Mouse (Mus musculus) liver, postnatal 0 days (tissue): Measurements from ENCODE around the gene Zfp1. TPM values are rescaled to one million over a fixed set of nuclear protein-coding genes. Genes with fewer than 3 reads are reported as not detected.

ENCODE experiments used
- ATAC-seq: fragments of 200-750 bp; cut with Nextera tagmentation; 2 replicates; pipeline ENCODE4 v1.8.0; 2017; ENCODE audit warnings: mild to moderate bottlenecking, moderate library complexity
- DNase-seq: peaks from one replicate; pipeline ENCODE4 v3.0.0-alpha.2; 2016
- H3K27ac ChIP-seq: fragments of 300-500 bp; sonication (generic); 2 replicates; pipeline ENCODE4 v1.5.1; 2014; ENCODE audit warnings: antibody characterized with exemption, moderate library complexity, mild to moderate bottlenecking, low read depth
- H3K27me3 ChIP-seq: fragments of 300-500 bp; sonication (generic); 2 replicates; pipeline ENCODE4 v1.6.1; 2014; ENCODE audit warnings: low read length, control low read depth, mixed read lengths; ENCODE audit not compliant: insufficient read depth
- H3K36me3 ChIP-seq: fragments of 300-500 bp; sonication (generic); replicated peaks from 2 replicates; pipeline ENCODE4 v1.6.1; 2014; ENCODE audit warnings: mild to moderate bottlenecking, control low read depth, low read length, moderate library complexity, mixed read lengths; ENCODE audit not compliant: insufficient read depth
- H3K4me1 ChIP-seq: fragments of 300-500 bp; sonication (generic); 2 replicates; pipeline ENCODE4 v1.6.1; 2014; ENCODE audit warnings: antibody characterized with exemption, mild to moderate bottlenecking, control low read depth; ENCODE audit not compliant: insufficient read depth
- H3K4me2 ChIP-seq: fragments of 300-500 bp; sonication (generic); 2 replicates; pipeline ENCODE4 v1.6.1; 2014; ENCODE audit warnings: low read depth, mild to moderate bottlenecking, low read length, moderate library complexity, mixed read lengths
- H3K4me3 ChIP-seq: fragments of 300-500 bp; sonication (generic); 2 replicates; pipeline ENCODE4 v1.5.1; 2014; ENCODE audit warnings: low read depth, low read length
- H3K9ac ChIP-seq: fragments of 300-500 bp; sonication (generic); replicated peaks from 2 replicates; pipeline ENCODE4 v1.6.1; 2014; ENCODE audit warnings: mild to moderate bottlenecking, moderate library complexity
- H3K9me3 ChIP-seq: fragments of 300-500 bp; sonication (generic); 2 replicates; pipeline ENCODE4 v1.6.1; 2016; ENCODE audit warnings: mild to moderate bottlenecking, control low read depth, low read length, mixed read lengths
- CTCF ChIP-seq: sonication (generic); IDR thresholded peaks from 2 replicates; pipeline ENCODE4 v1.5.1; 2016; ENCODE audit warnings: antibody characterized with exemption, low read depth
- EP300 ChIP-seq: IDR thresholded peaks from 2 replicates; pipeline ENCODE4 v1.6.1; 2016; ENCODE audit warnings: antibody characterized with exemption, low read depth, mild to moderate bottlenecking
- WGBS: fragments of 180-500 bp; shearing (Covaris S2); extraction: QIAGEN DNeasy Blood & Tissue Kit; methylation state at CpG from one replicate; pipeline ENCODE4 v1.1.7; 2014; ENCODE audit not compliant: insufficient replicate concordance; 5-methylcytosine and 5-hydroxymethylcytosine counted together
- microRNA-seq: library from miRNA; unstranded; fragments of <30 nt; microRNA quantifications from one replicate; pipeline ENCODE4, GENCODE M21; 2016
- polyA plus RNA-seq: library from polyadenylated mRNA; unstranded; fragments of >200 nt; fragmentation: Nextera tagmentation; extraction: Ambion mirVana; gene quantifications from 2 replicates; pipeline ENCODE4 v1.2.1, GENCODE M21; 2015

The Zfp1 gene
- polyA plus RNA-seq, 1 experiment from 2014 or later: 3.8 TPM

DNA sequence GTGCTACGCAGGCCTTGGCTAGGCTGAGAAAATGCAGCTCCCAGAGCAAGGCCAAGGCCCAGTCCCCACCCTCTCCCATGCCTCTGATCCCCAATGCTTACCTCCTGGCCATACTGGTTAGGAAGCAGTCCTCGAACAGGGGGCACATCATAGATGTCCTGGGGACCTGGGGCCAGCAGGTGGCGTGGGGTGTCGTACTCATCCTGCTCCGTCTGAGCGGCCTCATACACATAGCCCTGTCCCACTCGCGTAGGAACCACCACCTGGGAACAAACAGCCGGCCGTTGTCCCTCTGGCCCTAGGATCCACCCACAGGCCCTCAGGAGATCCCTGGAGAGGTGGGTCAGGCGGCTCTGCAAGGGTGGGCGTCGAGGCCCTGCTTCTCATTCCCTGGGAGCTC, 72.3 kb downstream of the Zfp1 start:
- 77% methylated on average over 13 of the region's 13 CpGs for WGBS
- H3K36me3 ChIP-seq: peaks cover 38% of the 10 kb centered on the region

DNA sequence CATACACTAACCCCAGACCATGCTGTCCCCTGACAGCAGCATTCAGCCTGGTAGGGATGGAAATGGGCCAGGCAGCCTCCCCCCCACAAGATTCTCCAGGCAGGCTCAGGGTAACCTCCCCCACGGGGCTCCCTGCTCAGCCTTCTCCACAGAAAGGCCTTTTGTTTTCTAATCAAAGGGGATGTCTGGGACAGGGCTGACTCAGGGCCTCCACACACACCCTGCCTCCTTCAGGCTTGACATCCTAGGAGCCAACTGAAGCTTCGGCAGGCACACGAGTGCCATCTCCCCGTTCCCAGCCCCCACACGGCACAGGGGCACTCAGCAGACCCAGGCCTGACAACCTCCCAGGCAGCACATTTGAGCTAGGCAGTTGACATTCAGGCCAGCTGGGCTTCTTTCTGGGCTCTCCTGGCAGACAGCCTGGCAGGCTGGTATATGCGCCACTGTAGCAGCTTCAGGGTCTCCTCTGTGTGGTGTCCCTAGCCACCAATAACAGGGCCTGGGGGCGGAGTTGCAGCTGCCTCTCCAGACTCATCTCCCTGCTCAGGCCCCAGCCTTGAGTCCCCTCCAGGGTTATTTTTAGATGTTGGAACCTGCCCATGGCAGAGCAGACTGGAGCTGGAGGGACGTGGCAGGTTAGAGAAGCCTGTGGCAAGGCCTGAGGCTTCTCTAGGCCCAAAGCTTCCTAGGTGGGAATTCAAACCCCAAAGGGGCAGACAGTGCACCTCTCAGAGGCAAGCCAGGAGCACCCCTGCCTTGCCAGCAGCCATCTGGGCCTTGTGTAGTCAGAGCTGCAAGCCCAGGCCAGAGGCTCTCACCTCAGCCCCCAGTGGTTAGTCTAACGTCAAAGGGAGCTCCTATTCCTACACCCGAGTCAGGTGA, 73.6 kb downstream of the Zfp1 start:
- TF ChIP-seq EP300 (no peak), CTCF (no peak)
- WGBS: 65% methylated on average over 10 of the region's 10 CpGs
- ATAC-seq: no peak
- no peak overlapping the region for H3K9ac ChIP-seq
- H3K4me3 ChIP-seq: no peak overlapping the region
- no peak for DNase-seq
- peaks cover 31% of the 10 kb centered on the region for H3K36me3 ChIP-seq
- H3K27ac ChIP-seq: peak overlapping the region; percentile 44; the same call in 1 of the 2 replicates
- no peak overlapping the region for H3K4me2 ChIP-seq
- H3K4me1 ChIP-seq: peaks cover 6% of the 10 kb centered on the region; the same call in 1 of the 2 replicates
- H3K27me3 ChIP-seq: no peaks in the 10 kb centered on the region
- H3K9me3 ChIP-seq: no peaks in the 10 kb centered on the region

More for the DNA sequence above, 72.3 kb downstream of the Zfp1 start:
- DNase-seq (no peak), ATAC-seq (no peak)
- H3K9ac ChIP-seq: no peak overlapping the region
- H3K9me3 ChIP-seq: no peaks in the 10 kb centered on the region
- H3K4me3 ChIP-seq: no peak overlapping the region
- H3K27me3 ChIP-seq: no peaks in the 10 kb centered on the region
- TF ChIP-seq CTCF (peak; percentile 16; the same call in 1 of the 2 replicates), EP300 (no peak)
- peaks cover 6% of the 10 kb centered on the region; the same call in 1 of the 2 replicates for H3K4me1 ChIP-seq
- H3K4me2 ChIP-seq: no peak overlapping the region
- no peak overlapping the region for H3K27ac ChIP-seq

- DNase-seq: no peak
- Histone ChIP-seq H3K27ac (peak overlapping the region; percentile 44; the same call in 1 of the 2 replicates), H3K9me3 (no peaks in the 10 kb centered on the region), H3K4me3 (no peak overlapping the region), H3K9ac (no peak overlapping the region), H3K4me1 (peaks cover 6% of the 10 kb centered on the region; the same call in 1 of the 2 replicates), H3K4me2 (no peak overlapping the region), H3K27me3 (no peaks in the 10 kb centered on the region), H3K36me3 (peaks cover 26% of the 10 kb centered on the region; the same call in 1 of the 2 replicates)
- ATAC-seq: no peak
- no peak for TF ChIP-seq CTCF
- TF ChIP-seq EP300: no peak
- 75% methylated on average over 4 of the region's 4 CpGs for WGBS
These were observed 74.2 kb downstream of the Zfp1 start for GRCm38 (mm10) chr8:111717488-111717792.

DNA sequence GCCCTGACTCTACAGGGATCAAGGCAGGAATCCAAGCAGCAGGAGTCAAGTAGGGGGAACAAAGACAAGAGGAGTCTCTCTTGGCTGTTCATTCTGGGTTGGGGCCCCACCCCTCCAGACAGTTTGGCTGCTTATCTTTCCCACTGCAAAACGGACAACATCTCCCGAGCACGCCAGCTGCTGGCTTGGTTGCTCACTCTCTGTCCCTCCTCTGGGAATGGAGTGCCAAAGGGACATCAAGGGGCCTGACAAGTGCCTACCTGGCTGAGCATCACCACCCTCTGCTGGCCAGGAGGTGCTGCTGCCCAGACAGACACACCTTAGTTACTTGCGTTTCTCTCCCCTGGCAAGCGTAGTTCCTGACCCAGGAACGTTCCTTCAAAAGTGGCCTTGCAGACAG, 74.7 kb downstream of the Zfp1 start:
- H3K36me3 ChIP-seq: peaks cover 26% of the 10 kb centered on the region; the same call in 1 of the 2 replicates
- H3K4me2 ChIP-seq: no peak overlapping the region
- H3K4me3 ChIP-seq: no peak overlapping the region
- H3K9me3 ChIP-seq: no peaks in the 10 kb centered on the region
- TF ChIP-seq CTCF (peak; percentile 57), EP300 (no peak)
- H3K4me1 ChIP-seq: peaks cover 6% of the 10 kb centered on the region; the same call in 1 of the 2 replicates
- WGBS: 51% methylated on average over 6 of the region's 6 CpGs
- H3K27me3 ChIP-seq: no peaks in the 10 kb centered on the region
- H3K9ac ChIP-seq: no peak overlapping the region
- H3K27ac ChIP-seq: peak overlapping the region; percentile 44; the same call in 1 of the 2 replicates
- DNase-seq (no peak), ATAC-seq (no peak)

- no peak for TF ChIP-seq CTCF
- no peaks in the 10 kb centered on the region for H3K9me3 ChIP-seq
- H3K9ac ChIP-seq: no peak overlapping the region
- ATAC-seq: no peak
- no peak overlapping the region for H3K4me2 ChIP-seq
- peaks cover 15% of the 10 kb centered on the region; the same call in 1 of the 2 replicates for H3K36me3 ChIP-seq
- H3K27ac ChIP-seq: no peak overlapping the region
- WGBS: 52% methylated on average over 5 of the region's 5 CpGs
- no peak for DNase-seq
- H3K27me3 ChIP-seq: no peaks in the 10 kb centered on the region
- H3K4me1 ChIP-seq: peaks cover 6% of the 10 kb centered on the region; the same call in 1 of the 2 replicates
- no peak overlapping the region for H3K4me3 ChIP-seq
These were observed 75.7 kb downstream of the Zfp1 start for GRCm38 (mm10) chr8:111718937-111719336.

DNA sequence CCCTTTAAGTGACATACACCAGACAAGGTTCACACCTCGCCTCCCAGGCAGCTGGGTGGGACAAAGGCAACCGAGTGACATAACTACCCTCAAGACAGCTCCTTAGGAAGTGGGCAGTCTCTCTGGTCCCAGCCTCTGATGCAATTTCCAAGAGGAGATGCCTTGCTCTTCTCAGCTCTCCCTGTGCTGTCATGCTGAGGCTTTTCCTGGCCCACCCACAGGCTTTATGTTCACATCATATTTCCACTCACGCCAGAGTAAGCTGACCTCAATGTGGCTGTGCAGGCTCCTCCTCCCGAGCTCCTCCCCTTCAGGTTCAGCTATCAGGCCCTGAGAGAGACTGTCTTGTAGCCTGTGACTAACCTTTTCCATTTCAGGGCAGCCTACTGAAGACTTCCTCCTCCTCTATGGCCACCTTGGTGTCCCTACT, 76.9 kb downstream of the Zfp1 start:
- H3K9me3 ChIP-seq: no peaks in the 10 kb centered on the region
- no peak overlapping the region for H3K27ac ChIP-seq
- DNase-seq (no peak), ATAC-seq (no peak)
- H3K9ac ChIP-seq: no peak overlapping the region
- H3K4me3 ChIP-seq: no peak overlapping the region
- 55% methylated on average over 4 of the region's 4 CpGs for WGBS
- H3K4me1 ChIP-seq: peaks cover 6% of the 10 kb centered on the region; the same call in 1 of the 2 replicates
- H3K4me2 ChIP-seq: no peak overlapping the region
- peaks cover 11% of the 10 kb centered on the region; the same call in 1 of the 2 replicates for H3K36me3 ChIP-seq
- H3K27me3 ChIP-seq: no peaks in the 10 kb centered on the region
- TF ChIP-seq EP300: no peak
- no peak for TF ChIP-seq CTCF

Small RNA genes within 50 kb of the gene (microRNA-seq; reads per million reads assigned to microRNA genes)
- not detected for gene Mir7076

Other genes with a start within 250 kb of the Zfp1 start
- 0.25 TPM in 1 of 2 replicates, not detected in the other for gene Fa2h, start 249.6 kb upstream of the Zfp1 start, polyA plus RNA-seq
- gene Wdr59, start 121.3 kb upstream of the Zfp1 start, polyA plus RNA-seq: 0.77 and 0.92 TPM in 2 replicates
- gene Znrf1, start 107.3 kb upstream of the Zfp1 start, polyA plus RNA-seq: 6.3 and 7.2 TPM in 2 replicates
- 0.85 and 1.1 TPM in 2 replicates for gene Ldhd, start 13.0 kb upstream of the Zfp1 start, polyA plus RNA-seq
- gene Ctrb1, start 47.6 kb downstream of the Zfp1 start, polyA plus RNA-seq: 0.13 and 38.9 TPM in 2 replicates
- gene Bcar1, start 100.4 kb downstream of the Zfp1 start, polyA plus RNA-seq: 9.9 and 11.6 TPM in 2 replicates
- gene Cfdp1, start 210.9 kb downstream of the Zfp1 start, polyA plus RNA-seq: 48.9 and 51.3 TPM in 2 replicates
- 4.9 TPM in 2 replicates for gene Tmem170, start 233.3 kb downstream of the Zfp1 start, polyA plus RNA-seq